Mouse (Mus musculus): ENCODE measurements around the gene 2310011J03Rik. TPM values are rescaled to one million over a fixed set of nuclear protein-coding genes. Genes with fewer than 3 reads are reported as not detected.

2310011J03Rik gene
- polyA plus RNA-seq (2012; rRNA removed; ENCODE audit: low replicate concordance), result 57.6 and 67.1 TPM in 2 replicates

GRCm38 (mm10) chr10:80320340-80320760 is at the start of gene 2310011J03Rik:
TSS of gene 2310011J03Rik (minus strand) at chr10:80320537.

DNA sequence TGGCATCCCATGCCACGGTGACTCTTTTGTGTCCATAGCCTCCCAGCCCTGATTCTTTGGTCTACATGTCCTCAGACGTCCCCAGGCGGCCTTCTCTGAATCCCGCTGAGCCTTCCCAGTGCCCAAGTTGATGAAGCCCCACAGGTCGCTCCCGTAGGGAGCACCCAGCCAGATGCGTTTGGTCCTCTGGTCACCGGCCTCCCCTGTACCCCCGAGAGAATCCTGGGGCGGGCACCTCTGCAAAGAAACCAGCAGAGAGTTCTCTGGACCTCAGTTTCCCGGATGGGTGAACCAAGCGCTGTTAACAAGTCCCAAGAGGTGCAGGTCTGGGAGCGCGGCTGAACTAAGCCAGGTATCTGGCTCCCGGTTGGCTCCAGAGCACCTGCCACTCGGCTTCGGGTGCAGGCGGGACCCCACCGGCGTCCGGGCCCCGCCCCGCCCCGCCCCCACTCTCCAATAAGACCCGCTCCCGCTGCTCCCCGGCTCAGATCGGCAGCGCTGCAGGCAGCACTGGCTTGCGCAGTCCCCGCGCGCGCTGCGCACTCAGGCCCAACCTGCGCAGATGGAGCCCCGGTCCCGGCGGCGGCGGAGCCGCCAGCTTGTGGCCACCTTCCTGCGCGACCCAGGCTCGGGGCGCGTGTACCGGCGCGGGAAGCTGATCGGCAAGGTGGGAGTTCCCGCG is 35.8 kb upstream of the 2310011J03Rik start, which contains the start of gene Plk5:
Gene Plk5, plus strand, starts transcription at position 459 of the 682 bp plus-strand sequence.

DNA sequence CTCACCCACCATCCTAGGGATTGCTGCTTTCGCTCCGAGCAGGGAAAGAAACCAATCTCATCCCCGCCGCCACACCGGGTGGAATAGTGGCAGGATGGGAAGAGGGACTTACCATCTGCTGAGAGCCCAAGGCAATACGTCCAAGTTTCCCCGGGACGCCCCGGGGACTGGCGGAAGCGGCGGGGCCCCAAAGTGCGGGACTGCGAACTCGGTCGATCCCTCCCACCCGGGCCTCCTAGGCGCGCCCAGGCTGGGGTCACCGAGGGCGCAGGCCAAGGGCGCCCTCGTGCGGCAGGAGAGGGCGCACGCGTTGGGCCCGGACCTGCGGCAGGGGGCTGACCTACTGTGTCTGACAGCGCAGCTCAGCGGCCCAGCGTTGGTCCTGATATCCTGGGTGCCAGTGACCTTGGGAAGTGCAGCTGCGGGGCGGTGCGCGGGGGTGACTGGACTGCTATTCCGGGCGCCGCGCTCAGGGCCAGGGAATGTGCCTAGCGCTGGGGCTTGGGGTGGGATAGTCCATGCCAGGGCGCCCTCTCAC is 28.0 kb upstream of the 2310011J03Rik start, which contains the start of gene Adamtsl5:
Gene Adamtsl5, minus strand, starts transcription at position 169 of the 538 bp plus-strand sequence.

GRCm38 (mm10) chr10:80329273-80330081 is 9.1 kb upstream of the 2310011J03Rik start, which contains the start of the genes Pcsk4 and Reep6:
TSS of gene Pcsk4 (minus strand) at chr10:80329498.
TSS of gene Reep6 (plus strand) at chr10:80329953.

GRCm38 (mm10) chr10:80295618-80296425 is 24.5 kb downstream of the 2310011J03Rik start, which contains the start of gene Apc2:
TSS of gene Apc2 (plus strand) at chr10:80295977.

DNA sequence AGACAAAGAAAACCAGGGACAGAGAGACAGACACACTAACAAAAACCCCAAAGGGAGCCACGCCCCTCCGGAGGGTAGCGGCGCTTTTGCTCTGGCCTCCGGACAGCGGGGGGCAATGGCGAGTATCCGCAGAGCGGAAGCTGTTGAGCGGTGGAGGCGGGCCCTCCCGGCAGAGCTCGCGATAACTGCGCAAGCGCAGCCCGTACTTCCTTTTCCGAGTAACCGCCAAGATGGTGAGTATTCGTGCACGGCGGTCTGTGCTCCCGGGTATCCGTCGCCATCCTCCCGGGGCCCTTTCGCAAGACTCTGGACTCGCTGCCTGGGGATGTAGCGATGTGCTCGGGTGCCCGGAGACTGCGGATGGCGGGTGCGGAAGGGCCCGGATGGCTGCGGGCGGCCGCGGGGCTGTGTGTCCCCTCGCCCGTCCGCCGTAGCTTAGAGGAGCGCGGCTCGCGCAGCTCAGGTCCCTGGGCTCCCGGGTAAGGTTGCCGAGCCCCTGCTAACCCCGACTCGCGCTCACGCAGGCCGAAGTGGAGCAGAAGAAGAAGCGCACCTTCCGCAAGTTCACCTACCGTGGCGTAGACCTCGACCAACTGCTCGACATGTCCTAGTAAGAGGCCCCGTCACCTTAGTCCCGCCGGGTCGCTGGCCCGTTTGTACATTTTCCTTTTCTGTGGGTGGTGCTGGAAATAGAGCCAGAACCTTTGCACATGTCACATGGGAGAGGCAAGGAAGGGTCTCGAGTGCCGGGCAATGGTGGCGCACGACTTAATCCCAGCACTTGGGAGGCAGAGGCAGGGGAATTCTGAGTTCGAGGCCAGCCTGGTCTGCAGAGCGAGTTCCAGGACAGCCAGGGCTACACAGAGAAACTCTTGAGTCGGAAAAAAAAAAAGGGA is 27.8 kb downstream of the 2310011J03Rik start, which contains the start of gene Rps15:
Gene Rps15, plus strand, starts transcription at position 203 of the 896 bp plus-strand sequence.

Other genes with a start within 250 kb of the 2310011J03Rik start
- 106 and 161 TPM in 2 replicates for gene Sbno2, start 215.0 kb downstream of the 2310011J03Rik start, polyA plus RNA-seq (2012; rRNA removed; ENCODE audit: low replicate concordance)
- gene Stk11, start 204.7 kb downstream of the 2310011J03Rik start, polyA plus RNA-seq (2012; rRNA removed; ENCODE audit: low replicate concordance), result 164 and 186 TPM in 2 replicates
- 1,044 and 2,712 TPM in 2 replicates for gene Atp5d, start 181.9 kb downstream of the 2310011J03Rik start, polyA plus RNA-seq (2012; rRNA removed; ENCODE audit: low replicate concordance)
- 27.7 and 53.0 TPM in 2 replicates for gene Cbarp, start 179.7 kb downstream of the 2310011J03Rik start, polyA plus RNA-seq (2012; rRNA removed; ENCODE audit: low replicate concordance)
- 83.5 and 239 TPM in 2 replicates for gene Midn, start 172.3 kb downstream of the 2310011J03Rik start, polyA plus RNA-seq (2012; rRNA removed; ENCODE audit: low replicate concordance)
- 93.4 and 153 TPM in 2 replicates for gene Cirbp, start 154.6 kb downstream of the 2310011J03Rik start, polyA plus RNA-seq (2012; rRNA removed; ENCODE audit: low replicate concordance)
- gene 1600002K03Rik, start 147.6 kb downstream of the 2310011J03Rik start, polyA plus RNA-seq (2012; rRNA removed; ENCODE audit: low replicate concordance), result 11.7 and 15.0 TPM in 2 replicates
- 5.0 and 12.1 TPM in 2 replicates for gene Efna2, start 141.1 kb downstream of the 2310011J03Rik start, polyA plus RNA-seq (2012; rRNA removed; ENCODE audit: low replicate concordance)
- gene Mum1, start 94.1 kb downstream of the 2310011J03Rik start, polyA plus RNA-seq (2012; rRNA removed; ENCODE audit: low replicate concordance), result 45.9 and 46.8 TPM in 2 replicates
- 857 and 948 TPM in 2 replicates for gene Ndufs7, start 71.4 kb downstream of the 2310011J03Rik start, polyA plus RNA-seq (2012; rRNA removed; ENCODE audit: low replicate concordance)
- 41.6 and 54.2 TPM in 2 replicates for gene Gamt, start 59.5 kb downstream of the 2310011J03Rik start, polyA plus RNA-seq (2012; rRNA removed; ENCODE audit: low replicate concordance)
- gene Dazap1, start 59.1 kb downstream of the 2310011J03Rik start, polyA plus RNA-seq (2012; rRNA removed; ENCODE audit: low replicate concordance), result 40.3 and 92.4 TPM in 2 replicates
- gene Rps15, start 28.1 kb downstream of the 2310011J03Rik start, polyA plus RNA-seq (2012; rRNA removed; ENCODE audit: low replicate concordance), result 1,242 and 1,668 TPM in 2 replicates
- 1.4 and 1.9 TPM in 2 replicates for gene Apc2, start 24.6 kb downstream of the 2310011J03Rik start, polyA plus RNA-seq (2012; rRNA removed; ENCODE audit: low replicate concordance)
- gene Pcsk4, start 9.0 kb upstream of the 2310011J03Rik start, polyA plus RNA-seq (2012; rRNA removed; ENCODE audit: low replicate concordance), result 18.9 and 31.0 TPM in 2 replicates
- gene Reep6, start 9.4 kb upstream of the 2310011J03Rik start, polyA plus RNA-seq (2012; rRNA removed; ENCODE audit: low replicate concordance), result 17.8 and 36.0 TPM in 2 replicates
- gene Adamtsl5, start 27.9 kb upstream of the 2310011J03Rik start, polyA plus RNA-seq (2012; rRNA removed; ENCODE audit: low replicate concordance), result 47.3 and 58.2 TPM in 2 replicates
- 2.2 and 3.0 TPM in 2 replicates for gene Plk5, start 35.9 kb upstream of the 2310011J03Rik start, polyA plus RNA-seq (2012; rRNA removed; ENCODE audit: low replicate concordance)
- 13.8 and 47.5 TPM in 2 replicates for gene Mex3d, start 67.1 kb upstream of the 2310011J03Rik start, polyA plus RNA-seq (2012; rRNA removed; ENCODE audit: low replicate concordance)
- gene Mbd3, start 79.0 kb upstream of the 2310011J03Rik start, polyA plus RNA-seq (2012; rRNA removed; ENCODE audit: low replicate concordance), result 134 and 161 TPM in 2 replicates
- 1,950 and 2,616 TPM in 2 replicates for gene Uqcr11, start 86.3 kb upstream of the 2310011J03Rik start, polyA plus RNA-seq (2012; rRNA removed; ENCODE audit: low replicate concordance)
- gene Tcf3, start 113.1 kb upstream of the 2310011J03Rik start, polyA plus RNA-seq (2012; rRNA removed; ENCODE audit: low replicate concordance), result 78.7 and 199 TPM in 2 replicates
- gene Onecut3, start 174.3 kb upstream of the 2310011J03Rik start, polyA plus RNA-seq (2012; rRNA removed; ENCODE audit: low replicate concordance), result not detected in 2 replicates
- 0.05 and 0.06 TPM in 2 replicates for gene Atp8b3, start 218.6 kb upstream of the 2310011J03Rik start, polyA plus RNA-seq (2012; rRNA removed; ENCODE audit: low replicate concordance)
- gene Rexo1, start 241.0 kb upstream of the 2310011J03Rik start, polyA plus RNA-seq (2012; rRNA removed; ENCODE audit: low replicate concordance), result 51.6 and 93.8 TPM in 2 replicates